Mouse (Mus musculus): ENCODE results near the gene Ifnz.
"Not testable (repeated sequence)": the region's sequence is repeated elsewhere in the genome, so short reads cannot be mapped to it uniquely, and the experiment has no call there.

DNA sequence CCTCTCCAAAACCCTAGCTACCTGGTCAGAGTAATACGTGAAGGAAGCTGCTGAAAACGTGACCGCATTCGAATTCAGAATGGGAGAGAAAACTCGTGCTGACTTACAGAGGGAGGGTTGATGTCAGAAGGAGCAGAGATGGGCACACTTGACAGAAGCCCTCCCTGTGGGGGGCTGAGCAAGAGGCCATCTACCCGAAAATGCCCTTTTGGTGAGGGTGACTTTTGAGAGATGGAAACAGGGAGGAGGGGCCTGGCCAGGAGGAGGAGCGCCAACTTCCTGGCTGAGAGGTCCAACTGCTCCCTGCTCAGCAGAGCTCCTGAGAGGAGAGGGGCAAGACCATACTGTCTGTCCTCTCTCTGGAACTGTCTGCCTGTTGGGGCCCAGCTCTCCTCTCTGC, at the start of gene Ifnz:
- TF ChIP-seq EP300 (IDR thresholded peaks at IDR 0.05; ENCODE audit: insufficient read depth, low read depth, low read length); CTCF (IDR thresholded peaks at IDR 0.05): not testable (repeated sequence)
